Mouse (Mus musculus) kidney, adult 11 months (tissue): ENCODE data around the gene Lrrc56.

Experiments used
- DNase-seq: peaks from one replicate; pipeline ENCODE4 v3.0.0; 2022

The Lrrc56 gene

GRCm38 (mm10) chr7:141192776-141193347, 1.1 kb upstream of the Lrrc56 start:
- DNase-seq, result no peak

GRCm38 (mm10) chr7:141193348-141193856, 555 bp upstream of the Lrrc56 start:
- DNase-seq, result peak; percentile 57

GRCm38 (mm10) chr7:141194409-141194808, 452 bp downstream of the Lrrc56 start:
- DNase-seq, result no peak

GRCm38 (mm10) chr7:141194830-141195229, 873 bp downstream of the Lrrc56 start:
- peak; percentile 92 for DNase-seq

GRCm38 (mm10) chr7:141195754-141196153, 1.8 kb downstream of the Lrrc56 start:
- DNase-seq, result no peak

GRCm38 (mm10) chr7:141196619-141197282, 2.8 kb downstream of the Lrrc56 start:
- DNase-seq, result no peak

GRCm38 (mm10) chr7:141198121-141198520, 4.2 kb downstream of the Lrrc56 start:
- no peak for DNase-seq

- DNase-seq, result no peak
Observed at GRCm38 (mm10) chr7:141204546-141204945, 10.6 kb downstream of the Lrrc56 start.

GRCm38 (mm10) chr7:141205504-141205903, 11.5 kb downstream of the Lrrc56 start:
- DNase-seq, result no peak

- no peak for DNase-seq
Observed at GRCm38 (mm10) chr7:141206182-141206937, 12.4 kb downstream of the Lrrc56 start.

- DNase-seq, result no peak
Observed at GRCm38 (mm10) chr7:141209526-141209925, 15.6 kb downstream of the Lrrc56 start.

- no peak for DNase-seq
Observed at GRCm38 (mm10) chr7:141210137-141210536, 16.2 kb downstream of the Lrrc56 start.

GRCm38 (mm10) chr7:141210606-141211131, 16.7 kb downstream of the Lrrc56 start:
- DNase-seq, result no peak

- no peak for DNase-seq
Observed at GRCm38 (mm10) chr7:141213133-141213532, 19.2 kb downstream of the Lrrc56 start.

- no peak for DNase-seq
Observed at GRCm38 (mm10) chr7:141213605-141214235, 19.8 kb downstream of the Lrrc56 start, which contains the start of gene Lmntd2. Lmntd2 (minus strand) TSS chr7:141214080.

- no peak for DNase-seq
Observed at GRCm38 (mm10) chr7:141214310-141214709, 20.4 kb downstream of the Lrrc56 start.

GRCm38 (mm10) chr7:141215101-141215879, 21.3 kb downstream of the Lrrc56 start, which contains the start of gene Rassf7:
Rassf7 (plus strand) TSS chr7:141215860.
- DNase-seq, result peak; percentile 99

- peak; percentile 98 for DNase-seq
Observed at GRCm38 (mm10) chr7:141215880-141216733, 22.1 kb downstream of the Lrrc56 start.

GRCm38 (mm10) chr7:141216894-141217293, 22.9 kb downstream of the Lrrc56 start:
- DNase-seq, result no peak

- DNase-seq, result no peak
Observed at GRCm38 (mm10) chr7:141217343-141218013, 23.5 kb downstream of the Lrrc56 start.
